Mouse (Mus musculus) lung, postnatal 14 days (tissue): ENCODE measurements around the gene 2700097O09Rik.
"Not testable (repeated sequence)": the region's sequence is repeated elsewhere in the genome, so short reads cannot be mapped to it uniquely, and the experiment has no call there.

Experiments used
- DNase-seq: peaks from one replicate; pipeline ENCODE4 v3.0.0; 2021

2700097O09Rik gene

DNA sequence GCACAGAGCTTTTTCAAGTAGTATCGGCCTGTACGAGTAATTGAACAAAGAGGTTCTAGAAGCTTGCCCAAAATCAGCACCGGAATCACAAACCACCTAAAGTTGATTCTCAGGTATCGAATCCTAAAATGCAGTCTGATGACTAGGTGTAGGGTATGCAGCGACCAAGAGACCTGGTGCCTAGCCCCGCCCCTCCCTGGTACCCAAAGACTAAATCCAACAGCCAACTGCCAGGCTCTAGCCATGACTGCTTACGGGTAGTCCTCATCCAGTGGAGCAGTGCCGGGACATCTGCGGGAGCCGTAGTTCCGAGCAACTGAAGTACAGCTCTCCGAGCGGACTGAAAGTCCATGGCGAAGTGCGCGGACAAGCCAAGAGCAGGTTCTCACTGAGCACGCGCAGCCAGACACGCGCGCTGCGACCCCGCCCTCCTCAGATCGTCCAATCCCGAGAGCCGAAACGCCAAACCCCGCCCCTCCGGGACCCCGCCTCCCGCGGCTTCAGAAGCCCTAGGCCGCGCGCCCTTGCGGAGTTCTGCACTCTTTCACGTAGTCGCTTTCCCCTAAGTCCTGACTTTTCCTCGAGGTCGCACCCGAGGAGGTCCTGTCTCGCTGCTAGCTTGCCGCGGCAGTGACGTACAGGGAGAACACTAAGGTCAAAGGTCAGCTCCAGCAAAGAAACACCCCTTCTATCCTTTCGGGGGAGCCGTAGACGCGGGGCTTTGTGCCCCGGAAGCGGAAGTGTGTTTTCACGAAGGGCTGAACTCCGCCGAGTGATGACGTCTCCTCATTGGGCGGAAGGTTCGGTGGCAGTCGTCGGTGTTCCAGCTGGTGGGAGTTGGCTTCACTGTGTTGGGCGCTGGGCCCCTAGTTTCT is at the start of gene 2700097O09Rik, which contains the start of gene Srp54a:
Gene 2700097O09Rik (minus strand): TSS at position 385 of the 875 bp plus-strand sequence.
Gene Srp54a (plus strand): TSS at position 537 of the 875 bp plus-strand sequence.
- peak; percentile 94 for DNase-seq

GRCm38 (mm10) chr12:55124731-55125130 is 44.8 kb upstream of the 2700097O09Rik start:
- DNase-seq: not testable (repeated sequence)

DNA sequence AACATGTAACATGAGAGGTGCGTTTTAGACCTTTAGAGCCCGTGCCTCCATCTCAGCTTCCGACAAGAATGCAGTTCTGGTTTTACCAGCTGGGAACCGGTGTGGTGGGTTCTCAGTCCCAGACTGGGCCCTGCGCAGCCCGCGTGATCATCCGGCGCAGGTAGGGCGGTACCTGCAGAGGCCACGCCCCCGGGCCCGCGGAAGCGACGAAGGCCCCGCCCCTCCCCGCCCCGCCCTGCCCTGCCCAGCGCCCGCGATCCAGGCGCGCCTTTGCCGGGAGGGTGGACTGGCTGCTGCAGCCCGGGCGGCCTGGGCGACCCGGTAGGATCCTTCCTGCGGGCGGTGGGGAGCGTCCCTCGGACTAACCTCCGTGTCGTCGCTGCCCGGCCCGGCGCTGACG is 44.3 kb upstream of the 2700097O09Rik start, which contains the start of gene Fam177a:
Gene Fam177a (plus strand): TSS at position 228 of the 400 bp plus-strand sequence.
- not testable (repeated sequence) for DNase-seq

- not testable (repeated sequence) for DNase-seq
Observed at GRCm38 (mm10) chr12:55112616-55113015, 32.7 kb upstream of the 2700097O09Rik start.

GRCm38 (mm10) chr12:55092127-55092526 is 12.2 kb upstream of the 2700097O09Rik start:
- DNase-seq: not testable (repeated sequence)

GRCm38 (mm10) chr12:55080601-55080942 is 662 bp upstream of the 2700097O09Rik start:
- DNase-seq: not testable (repeated sequence)

DNA sequence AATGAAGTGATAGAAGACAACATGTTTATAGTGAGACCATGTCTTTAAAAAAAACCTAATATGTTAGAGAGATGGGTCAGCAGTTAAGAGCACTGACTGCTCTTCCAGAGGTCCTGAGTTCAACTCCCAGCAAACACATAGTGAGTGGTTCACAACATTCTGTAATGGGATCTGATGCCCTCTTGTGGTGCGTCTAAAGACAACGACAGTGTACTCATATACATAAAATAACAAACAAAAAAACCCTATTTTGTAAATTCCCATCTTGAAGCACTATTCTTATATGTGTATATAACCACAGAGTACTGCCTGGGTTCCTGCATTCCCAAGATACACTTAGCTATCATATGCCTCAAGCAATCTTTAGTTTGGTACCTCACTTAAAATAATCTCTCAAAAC is 1.2 kb downstream of the 2700097O09Rik start:
- DNase-seq: not testable (repeated sequence)

DNA sequence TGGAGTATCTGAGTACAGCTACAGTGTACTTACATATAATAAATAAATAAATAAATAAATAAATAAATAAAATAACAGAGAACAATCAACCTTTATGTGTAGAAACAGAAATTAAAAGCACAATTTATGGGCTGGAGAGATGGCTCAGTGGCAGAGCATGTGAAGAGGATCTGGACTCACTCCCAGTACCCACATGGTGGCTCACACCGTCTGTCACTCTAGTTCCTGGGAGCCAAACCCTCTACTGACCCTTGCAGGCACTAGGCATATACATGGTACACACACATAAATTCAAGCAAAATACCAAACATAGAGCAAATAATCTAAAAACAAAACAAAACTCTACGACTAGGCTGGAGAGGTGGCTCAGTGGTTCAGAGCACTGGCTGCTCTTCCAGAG is 4.6 kb downstream of the 2700097O09Rik start:
- DNase-seq: no peak

DNA sequence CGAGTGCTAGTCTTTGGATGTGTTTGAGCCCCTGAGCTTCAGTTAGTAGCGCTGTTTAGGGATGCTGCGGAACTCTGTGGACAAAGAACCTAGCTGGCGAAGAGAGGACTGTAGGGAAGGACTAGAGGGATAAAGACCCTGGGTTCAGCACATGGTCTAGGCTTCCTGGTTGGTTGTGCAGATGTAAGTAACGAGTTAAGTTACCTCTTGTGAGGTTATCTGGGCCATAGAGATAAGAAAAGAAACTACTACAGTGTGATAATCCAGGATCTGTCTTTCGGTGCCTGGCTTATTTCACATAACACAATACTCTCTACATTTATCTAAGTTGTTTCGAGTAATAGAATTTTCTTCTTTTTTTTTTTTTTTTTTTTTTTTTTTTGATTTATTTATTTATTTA is 6.2 kb downstream of the 2700097O09Rik start:
- DNase-seq: no peak

GRCm38 (mm10) chr12:55072495-55072894 is 7.4 kb downstream of the 2700097O09Rik start:
- no peak for DNase-seq

DNA sequence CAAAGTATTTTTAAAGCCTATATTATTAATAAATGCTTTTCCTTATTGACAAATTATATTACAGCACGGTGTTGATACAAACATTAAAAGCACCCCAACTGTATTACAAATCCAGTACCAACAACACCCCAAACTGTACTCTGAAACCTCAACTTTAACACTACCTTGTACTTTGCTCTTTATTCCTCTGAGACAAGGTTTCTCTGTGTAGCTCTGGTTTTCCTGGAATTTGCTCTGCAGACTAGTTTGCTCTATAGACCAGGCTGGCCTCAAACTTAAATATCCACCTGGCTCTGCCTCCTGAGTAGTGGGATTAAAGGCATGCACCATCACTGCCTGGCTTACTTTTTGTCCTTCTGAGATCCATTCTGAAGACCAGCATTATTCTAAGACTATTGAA is 17.8 kb downstream of the 2700097O09Rik start:
- DNase-seq: no peak

- DNase-seq: peak; percentile 41
Observed at GRCm38 (mm10) chr12:55061006-55061405, 18.9 kb downstream of the 2700097O09Rik start.

DNA sequence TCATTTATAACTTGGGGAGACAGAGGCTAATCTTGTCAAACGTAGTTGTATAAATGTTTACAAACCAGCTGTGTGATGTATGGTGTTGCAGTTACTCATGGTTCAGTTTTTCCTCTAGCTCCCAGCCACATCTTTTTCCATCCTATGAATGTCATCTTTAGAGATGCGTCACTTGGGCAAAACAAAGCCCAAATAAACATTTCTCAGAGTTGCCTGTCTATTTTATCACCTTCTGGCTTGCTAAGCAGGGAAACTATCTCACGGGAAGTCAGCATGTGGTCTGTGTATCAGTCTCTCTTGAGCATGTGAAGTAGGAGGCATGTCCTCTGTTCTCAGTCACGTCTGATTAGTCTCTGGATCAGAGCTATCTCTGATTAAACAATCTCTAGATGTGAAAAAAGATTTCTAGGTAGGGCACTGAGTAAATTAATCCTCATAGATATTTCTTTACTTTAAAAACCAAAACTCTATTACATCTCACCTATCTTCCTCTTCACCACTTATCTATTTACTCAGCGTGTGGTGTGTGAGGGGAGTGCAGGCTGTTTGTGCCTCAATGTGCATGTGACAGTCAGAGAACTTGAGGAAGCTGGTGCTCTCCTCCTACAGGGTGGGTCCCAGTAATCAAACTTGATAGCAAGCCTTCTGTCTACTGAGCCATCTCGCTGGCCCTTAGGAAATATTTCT is 19.6 kb downstream of the 2700097O09Rik start:
- DNase-seq: no peak

- DNase-seq: no peak
Observed at GRCm38 (mm10) chr12:55059812-55060211, 20.1 kb downstream of the 2700097O09Rik start.

- DNase-seq: peak; percentile 14
Observed at GRCm38 (mm10) chr12:55058865-55059615, 20.9 kb downstream of the 2700097O09Rik start.

DNA sequence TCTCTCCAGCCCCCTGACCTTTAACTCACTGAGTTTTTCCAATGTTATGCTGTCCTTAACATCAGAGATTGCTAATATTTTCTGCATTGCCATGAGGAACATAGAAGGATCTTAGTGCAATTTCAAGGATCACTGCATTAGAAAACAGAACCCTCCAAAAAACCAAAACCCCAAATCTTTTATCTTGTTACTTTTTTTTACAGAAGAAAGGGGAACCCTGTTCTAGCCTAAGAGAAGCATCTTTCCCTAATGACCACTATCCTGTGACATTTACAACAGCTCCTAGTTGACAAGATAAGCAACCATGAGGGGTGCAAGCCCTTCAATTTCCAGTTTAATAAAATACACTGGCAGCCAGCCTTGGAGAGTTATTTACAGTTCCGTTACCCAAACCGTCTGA is 23.2 kb downstream of the 2700097O09Rik start:
- DNase-seq: no peak

DNA sequence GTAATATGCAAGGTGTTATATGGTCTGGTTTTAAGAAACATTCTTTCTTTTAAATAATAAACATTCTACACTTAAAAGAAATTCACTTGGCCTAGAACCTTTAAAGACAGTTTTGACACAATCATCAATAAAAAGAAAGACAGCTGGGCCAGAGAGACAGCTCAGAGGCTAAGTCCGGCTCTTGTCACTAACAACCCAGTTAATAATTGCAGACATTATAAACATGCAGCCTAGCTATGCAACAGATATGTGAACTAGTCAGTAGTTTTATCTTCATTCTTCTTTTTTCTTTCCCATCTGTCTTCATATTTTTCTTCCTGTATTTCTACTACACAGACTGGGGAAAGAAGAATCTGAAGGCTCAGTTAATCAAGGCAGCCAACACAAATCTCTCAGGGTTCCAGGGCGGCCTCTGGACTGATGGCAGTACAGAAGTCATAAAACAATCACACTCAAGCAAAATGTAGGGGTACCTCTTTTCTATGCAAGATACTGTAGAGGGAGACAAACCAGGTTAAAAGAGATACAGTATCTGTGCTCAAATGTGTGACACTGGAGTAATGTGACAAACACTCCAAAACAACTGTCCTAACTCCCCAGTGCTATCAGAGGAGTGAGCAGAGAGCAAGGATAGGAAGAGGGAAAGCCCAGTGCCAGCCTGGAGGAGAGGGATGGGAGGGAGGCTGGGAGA is 25.2 kb downstream of the 2700097O09Rik start:
- DNase-seq: no peak

GRCm38 (mm10) chr12:55053267-55053666 is 26.6 kb downstream of the 2700097O09Rik start:
- no peak for DNase-seq

- DNase-seq: no peak
Observed at GRCm38 (mm10) chr12:55051210-55052173, 28.4 kb downstream of the 2700097O09Rik start.

GRCm38 (mm10) chr12:55049731-55050353 is 30.1 kb downstream of the 2700097O09Rik start:
- no peak for DNase-seq

DNA sequence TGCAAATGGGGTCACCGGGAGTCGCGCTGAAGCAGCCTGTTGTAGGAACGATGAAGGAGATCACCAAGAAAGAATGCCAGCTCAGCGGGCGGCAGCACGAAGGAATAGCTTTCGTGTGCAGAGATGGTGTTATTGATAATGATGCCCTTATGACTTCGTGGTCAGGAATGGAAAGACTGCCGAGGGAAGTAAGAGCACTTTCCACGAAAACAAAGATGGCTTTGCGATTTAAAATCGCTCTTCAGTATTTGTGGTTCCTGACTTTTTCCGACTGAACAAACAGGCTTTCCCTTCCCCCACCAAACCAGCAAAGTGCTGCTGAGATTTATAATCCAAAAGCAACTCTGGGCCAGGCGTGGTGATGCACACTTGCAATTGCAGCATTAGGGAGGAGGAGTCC is 38.9 kb downstream of the 2700097O09Rik start:
- no peak for DNase-seq
